Mouse (Mus musculus) MEL (cell line): ENCODE measurements around the gene Prdm10. TPM values are rescaled to one million over a fixed set of nuclear protein-coding genes. Genes with fewer than 3 reads are reported as not detected.

ENCODE experiments used
- DNase-seq: peaks from one replicate; pipeline ENCODE4 v3.0.0; 2011; ENCODE audit warnings: low read depth, low spot score
- H3K27ac ChIP-seq: 2 replicates; pipeline ENCODE4 v1.5.1; 2012; ENCODE audit warnings: low read depth, mild to moderate bottlenecking, control low read depth, low read length, moderate library complexity; ENCODE audit not compliant: control insufficient read depth
- H3K27me3 ChIP-seq, 2 experiments: fragments of 150-350 bp in 1 of 2; sonication (generic) in 1 of 2; 2 replicates each; pipeline ENCODE4 v1.6.1; 2012; ENCODE audit warnings: low read length in 2 of 2, mild to moderate bottlenecking in 2 of 2, improper control_type of control experiment in 1 of 2, moderate library complexity in 1 of 2; ENCODE audit not compliant: insufficient read depth in 2 of 2, control insufficient read depth in 1 of 2
- H3K36me3 ChIP-seq, 2 experiments: 2 replicates each; pipeline ENCODE4 v1.6.1; 2012 to 2014; ENCODE audit warnings: low read length in 2 of 2, improper control_type of control experiment in 1 of 2, inconsistent platforms in 1 of 2, mild to moderate bottlenecking in 1 of 2; ENCODE audit not compliant: insufficient read depth in 2 of 2, control insufficient read depth in 1 of 2
- H3K4me1 ChIP-seq, 2 experiments: fragments of 150-350 bp in 1 of 2; sonication (generic) in 1 of 2; 2 replicates each; pipeline ENCODE4 v1.6.1; 2012; ENCODE audit warnings: low read length in 2 of 2, improper control_type of control experiment in 1 of 2, mild to moderate bottlenecking in 1 of 2; ENCODE audit not compliant: insufficient read depth in 2 of 2, control insufficient read depth in 1 of 2
- H3K4me3 ChIP-seq, 2 experiments: fragments of 150-350 bp in 1 of 2; sonication (generic) in 1 of 2; 2 replicates each; pipeline ENCODE4 v1.5.1; 2012; ENCODE audit warnings: low read depth in 2 of 2, low read length in 2 of 2, mild to moderate bottlenecking in 2 of 2, moderate library complexity in 2 of 2, control low read depth in 1 of 2, improper control_type of control experiment in 1 of 2; ENCODE audit not compliant: control insufficient read depth in 1 of 2, insufficient read depth in 1 of 2
- H3K79me2 ChIP-seq: 2 replicates; pipeline ENCODE4 v1.6.1; 2012; ENCODE audit warnings: mild to moderate bottlenecking, low read length, moderate library complexity; ENCODE audit not compliant: control insufficient read depth, poor library complexity, insufficient read depth
- H3K9ac ChIP-seq: 2 replicates; pipeline ENCODE4 v1.6.1; 2012; ENCODE audit warnings: low read depth, mild to moderate bottlenecking, control low read depth, low read length, moderate library complexity; ENCODE audit not compliant: control insufficient read depth, poor library complexity, severe bottlenecking
- H3K9me3 ChIP-seq: fragments of 150-350 bp; sonication (generic); replicated peaks from 2 replicates; pipeline ENCODE4 v1.6.1; 2012; ENCODE audit warnings: mild to moderate bottlenecking, low read length, improper control_type of control experiment, moderate library complexity; ENCODE audit not compliant: insufficient read depth
- BHLHE40 ChIP-seq: IDR thresholded peaks from 2 replicates; pipeline ENCODE4 v1.6.1; 2012; ENCODE audit warnings: low read depth, mild to moderate bottlenecking, inconsistent platforms, low read length, improper control_type of control experiment, borderline replicate concordance
- CHD1 ChIP-seq: IDR thresholded peaks from 2 replicates; pipeline ENCODE4 v1.6.1; 2012; ENCODE audit warnings: low read depth, mild to moderate bottlenecking, inconsistent platforms, low read length, improper control_type of control experiment
- CTCF ChIP-seq, 3 experiments: IDR thresholded peaks in 2 of 3; conservative IDR thresholded peaks in 1 of 3; 2 replicates each; pipeline ENCODE4 v1.5.1; 2011 to 2012; ENCODE audit warnings: low read length in 3 of 3, low read depth in 2 of 3, mild to moderate bottlenecking in 2 of 3, improper control_type of control experiment in 1 of 3, inconsistent platforms in 1 of 3, mixed read lengths in 1 of 3, moderate library complexity in 1 of 3; ENCODE audit not compliant: control insufficient read depth in 1 of 3, insufficient read depth in 1 of 3, poor library complexity in 1 of 3, severe bottlenecking in 1 of 3
- ETS1 ChIP-seq: IDR thresholded peaks from 2 replicates; pipeline ENCODE4 v1.6.1; 2012; ENCODE audit warnings: low read depth, mild to moderate bottlenecking, inconsistent platforms, low read length, improper control_type of control experiment, moderate library complexity
- HCFC1 ChIP-seq: IDR thresholded peaks from 2 replicates; pipeline ENCODE4 v1.6.1; 2012; ENCODE audit warnings: low read depth, mild to moderate bottlenecking, inconsistent platforms, low read length, improper control_type of control experiment, moderate library complexity
- JUND ChIP-seq: IDR thresholded peaks from 2 replicates; pipeline ENCODE4 v1.6.1; 2011; ENCODE audit warnings: low read depth, mild to moderate bottlenecking, improper control_type of control experiment, low read length
- KAT2A ChIP-seq: conservative IDR thresholded peaks from 2 replicates; pipeline ENCODE4 v1.6.1; 2012; ENCODE audit warnings: low read depth, low read length, improper control_type of control experiment, inconsistent platforms
- MAFK ChIP-seq: IDR thresholded peaks from 2 replicates; pipeline ENCODE4 v1.6.1; 2011; ENCODE audit warnings: low read depth, mild to moderate bottlenecking, low read length, improper control_type of control experiment, borderline replicate concordance
- MAZ ChIP-seq: IDR thresholded peaks from 2 replicates; pipeline ENCODE4 v1.6.1; 2012; ENCODE audit warnings: low read depth, mild to moderate bottlenecking, inconsistent platforms, low read length, improper control_type of control experiment
- MXI1 ChIP-seq: IDR thresholded peaks from 2 replicates; pipeline ENCODE4 v1.6.1; 2011; ENCODE audit warnings: mild to moderate bottlenecking, low read depth, low read length, improper control_type of control experiment
- POLR2A ChIP-seq, 2 experiments: IDR thresholded peaks; 2 replicates each; pipeline ENCODE4 v1.6.1; 2011 to 2012; ENCODE audit warnings: low read length in 2 of 2, mild to moderate bottlenecking in 2 of 2, control low read depth in 1 of 2, improper control_type of control experiment in 1 of 2, low read depth in 1 of 2, moderate library complexity in 1 of 2; ENCODE audit not compliant: control insufficient read depth in 1 of 2, insufficient read depth in 1 of 2, poor library complexity in 1 of 2
- RCOR1 ChIP-seq: IDR thresholded peaks from 2 replicates; pipeline ENCODE4 v1.6.1; 2012; ENCODE audit warnings: low read depth, mild to moderate bottlenecking, inconsistent platforms, low read length, improper control_type of control experiment
- TAL1 ChIP-seq: IDR thresholded peaks from 2 replicates; pipeline ENCODE4 v1.6.1; 2012; ENCODE audit warnings: mild to moderate bottlenecking, inconsistent platforms, low read length, moderate library complexity, mixed read lengths
- ZKSCAN1 ChIP-seq: IDR thresholded peaks from 2 replicates; pipeline ENCODE4 v1.6.1; 2012; ENCODE audit warnings: low read depth, mild to moderate bottlenecking, inconsistent platforms, low read length, improper control_type of control experiment, moderate library complexity
- ZMIZ1 ChIP-seq: IDR thresholded peaks from 2 replicates; pipeline ENCODE4 v1.6.1; 2012; ENCODE audit warnings: low read depth, mild to moderate bottlenecking, inconsistent platforms, low read length, improper control_type of control experiment, moderate library complexity
- polyA plus RNA-seq, 2 experiments: library from polyadenylated mRNA; stranded (reverse) in 1 of 2; unstranded in 1 of 2; fragments of >175 nt in 1 of 2; fragments of >200 nt in 1 of 2; gene quantifications; 2 replicates each; pipeline versions ENCODE4 v1.2.1 to v1.2.4; 2012; ENCODE audit warnings: low replicate concordance in 2 of 2, low read depth in 1 of 2; ENCODE audit not compliant: insufficient read length in 2 of 2, insufficient read depth in 1 of 2, missing spikeins in 1 of 2
- total RNA-seq: library from RNA; depleted of rRNA; stranded (reverse); fragments of 300-350 nt; gene quantifications from 2 replicates; pipeline ENCODE4 v1.2.3, GENCODE M21; 2012

The Prdm10 gene
- total and polyA plus RNA-seq, 3 experiments: 3.4 to 8.7 TPM; not detected in 1

DNA sequence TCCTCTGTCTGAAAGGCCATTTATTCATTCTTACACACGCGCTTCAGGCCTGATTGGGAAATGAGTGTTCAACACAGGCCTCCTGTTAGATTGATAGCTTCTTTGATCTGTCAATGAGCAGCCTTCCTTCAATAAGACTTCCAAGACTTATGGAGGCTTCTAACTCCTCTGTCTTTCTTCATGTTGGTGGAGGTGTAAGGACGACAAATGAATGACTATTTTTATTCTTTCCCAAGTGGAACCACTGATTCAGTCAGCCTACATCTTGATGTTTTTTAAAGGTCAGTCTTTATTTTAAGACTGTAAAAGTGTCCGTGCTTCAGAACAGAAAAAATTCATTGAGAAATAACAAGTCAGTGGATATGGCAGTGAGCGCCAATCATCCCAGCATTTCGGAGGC lies 35.3 kb upstream of the Prdm10 start:
- H3K4me1 ChIP-seq: peaks cover 2 to 4% of the 10 kb centered on the region in 2 experiments; a peak in 2 of 4 replicates
- H3K9ac ChIP-seq: no peak overlapping the region
- no peak overlapping the region for H3K4me3 ChIP-seq
- H3K36me3 ChIP-seq: peaks cover 0 to 7% of the 10 kb centered on the region in 2 experiments; a peak in 2 of 4 replicates
- no peaks in the 10 kb centered on the region for H3K79me2 ChIP-seq
- no peaks in the 10 kb centered on the region for H3K9me3 ChIP-seq
- H3K27me3 ChIP-seq: no peaks in the 10 kb centered on the region
- no peak overlapping the region for H3K27ac ChIP-seq
- TF ChIP-seq MXI1 (no peak), MAFK (no peak)
- no peak for DNase-seq

DNA sequence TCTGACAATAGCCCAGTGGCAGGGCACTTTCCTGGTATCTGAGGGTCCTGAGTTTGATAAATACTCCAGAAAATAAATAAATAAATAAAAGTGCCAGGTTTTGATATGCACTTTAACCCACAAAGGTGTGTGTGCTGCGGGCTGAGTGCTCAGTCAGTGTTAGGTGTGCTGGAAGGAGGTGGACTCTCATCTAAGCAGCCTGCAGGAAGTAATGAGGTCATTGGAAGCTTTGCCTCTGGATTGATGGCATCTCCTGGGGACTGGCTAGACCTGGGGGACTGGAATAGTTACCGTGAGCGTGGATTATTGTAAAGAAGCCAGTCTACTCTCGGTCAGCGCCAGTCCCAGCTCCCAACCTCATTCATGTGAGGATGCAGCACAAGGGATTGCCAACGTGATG lies 33.9 kb upstream of the Prdm10 start:
- no peaks in the 10 kb centered on the region for H3K27me3 ChIP-seq
- no peak overlapping the region for H3K4me3 ChIP-seq
- TF ChIP-seq ZMIZ1 (no peak), ETS1 (no peak), BHLHE40 (no peak), CTCF (IDR thresholded peaks at IDR 0.05 in 2 of 3, conservative IDR thresholded peaks at IDR 0.05 in 1 of 3; ENCODE audit: control insufficient read depth in 1 of 3, insufficient read depth in 1 of 3, low read depth in 2 of 3, low read length in 3 of 3, poor library complexity in 1 of 3, severe bottlenecking in 1 of 3) (no peak), RCOR1 (no peak), CHD1 (no peak), MAZ (no peak), TAL1 (no peak), ZKSCAN1 (no peak), JUND (no peak), POLR2A (IDR thresholded peaks at IDR 0.05; ENCODE audit: control insufficient read depth in 1 of 2, insufficient read depth in 1 of 2, low read depth in 1 of 2, low read length in 2 of 2, poor library complexity in 1 of 2) (no peak), HCFC1 (no peak), KAT2A (no peak)
- no peaks in the 10 kb centered on the region for H3K9me3 ChIP-seq
- H3K79me2 ChIP-seq: no peaks in the 10 kb centered on the region
- H3K9ac ChIP-seq: no peak overlapping the region
- peaks cover 2 to 4% of the 10 kb centered on the region in 2 experiments; a peak in 2 of 4 replicates for H3K4me1 ChIP-seq
- H3K27ac ChIP-seq: no peak overlapping the region
- peaks cover 0 to 10% of the 10 kb centered on the region in 2 experiments; a peak in 2 of 4 replicates for H3K36me3 ChIP-seq
- DNase-seq: no peak
